Mouse (Mus musculus) heart, adult 2 months (tissue): ENCODE results near the gene Oxt. TPM values are rescaled to one million over a fixed set of nuclear protein-coding genes. Genes with fewer than 3 reads are reported as not detected.

ENCODE experiments used
- DNase-seq, 2 experiments: peaks; one replicate each; pipeline ENCODE4 v3.0.0; 2021
- H3K27ac ChIP-seq: fragments of 200-600 bp; 2 replicates; pipeline ENCODE4 v1.8.1; 2022
- H3K27me3 ChIP-seq: fragments of 200-500 bp; 2 replicates; pipeline ENCODE4 v1.6.1; 2012; ENCODE audit warnings: mild to moderate bottlenecking, low read length, inconsistent platforms, mixed read lengths; ENCODE audit not compliant: control insufficient read depth, insufficient read depth
- H3K36me3 ChIP-seq: fragments of 200-500 bp; 2 replicates; pipeline ENCODE4 v1.6.1; 2012; ENCODE audit warnings: low read length, inconsistent platforms; ENCODE audit not compliant: control insufficient read depth, insufficient read depth
- H3K4me1 ChIP-seq: fragments of 200-500 bp; 2 replicates; pipeline ENCODE4 v1.6.1; 2011; ENCODE audit warnings: low read length; ENCODE audit not compliant: control insufficient read depth, insufficient read depth
- H3K4me3 ChIP-seq: fragments of 200-600 bp; 2 replicates; pipeline ENCODE4 v1.8.1; 2022
- H3K79me2 ChIP-seq: fragments of 200-500 bp; replicated peaks from 2 replicates; pipeline ENCODE4 v1.6.1; 2012; ENCODE audit warnings: mild to moderate bottlenecking, inconsistent platforms, low read length, moderate library complexity, mixed read lengths; ENCODE audit not compliant: control insufficient read depth, insufficient read depth
- H3K9ac ChIP-seq: fragments of 200-500 bp; 2 replicates; pipeline ENCODE4 v1.6.1; 2012; ENCODE audit warnings: low read depth, mild to moderate bottlenecking, control low read depth, inconsistent platforms, low read length, mixed read lengths
- CTCF ChIP-seq: fragments of 200-600 bp; IDR thresholded peaks from 2 replicates; pipeline ENCODE4 v1.8.1; 2022; ENCODE audit warnings: antibody characterized with exemption, mild to moderate bottlenecking, moderate library complexity
- EP300 ChIP-seq: fragments of 200-500 bp; IDR thresholded peaks from 2 replicates; pipeline ENCODE4 v1.6.1; 2011; ENCODE audit warnings: low read depth, low read length, control low read depth; ENCODE audit not compliant: insufficient read depth
- POLR2A ChIP-seq: fragments of 200-500 bp; IDR thresholded peaks from 2 replicates; pipeline ENCODE4 v1.6.1; 2011; ENCODE audit warnings: mild to moderate bottlenecking, low read depth, low read length, control low read depth; ENCODE audit not compliant: insufficient read depth
- WGBS: fragments of 180-500 bp; shearing (Covaris S2); methylation state at CpG from one replicate; pipeline ENCODE4 v1.1.7; 2018; 5-methylcytosine and 5-hydroxymethylcytosine counted together
- intact Hi-C: fragments of 180-260 bp; cut with DNase I; formaldehyde crosslinking; loops from one replicate; pipeline ENCODE4 v1.15.1; 2025
- polyA plus RNA-seq: library from polyadenylated mRNA; depleted of rRNA; stranded (reverse); fragments of >200 nt; gene quantifications from 2 replicates; pipeline ENCODE4 v1.2.3, GENCODE M21; 2012
- total RNA-seq, 2 experiments: library from RNA; stranded (reverse); gene quantifications; 2 replicates each; pipeline ENCODE4 v1.2.3; 2021

The Oxt gene
- total and polyA plus RNA-seq, 3 experiments: not detected

GRCm38 (mm10) chr2:130591016-130591415 lies 15.0 kb downstream of the Oxt start:
- 88% methylated on average over 2 of the region's 2 CpGs for WGBS
- TF ChIP-seq POLR2A (no peak), CTCF (no peak), EP300 (no peak)
- Histone ChIP-seq H3K79me2 (no peaks in the 10 kb centered on the region), H3K27ac (no peak overlapping the region), H3K4me3 (no peak overlapping the region), H3K36me3 (no peaks in the 10 kb centered on the region), H3K27me3 (no peaks in the 10 kb centered on the region), H3K9ac (no peak overlapping the region), H3K4me1 (peaks cover 2% of the 10 kb centered on the region; the same call in 1 of the 2 replicates)
- intact Hi-C loops: no loop called here
- no peak for DNase-seq

GRCm38 (mm10) chr2:130595596-130595995 lies 19.6 kb downstream of the Oxt start:
- 85% methylated on average over 1 of the region's 1 CpGs for WGBS
- Histone ChIP-seq H3K4me3 (no peak overlapping the region), H3K36me3 (no peaks in the 10 kb centered on the region), H3K27me3 (no peaks in the 10 kb centered on the region), H3K4me1 (no peaks in the 10 kb centered on the region; the same call in 1 of the 2 replicates), H3K27ac (no peak overlapping the region), H3K9ac (no peak overlapping the region), H3K79me2 (no peaks in the 10 kb centered on the region)
- TF ChIP-seq POLR2A (no peak), CTCF (no peak), EP300 (no peak)
- intact Hi-C loops: loop anchor here (5.0 kb wide), 1 partner anchor 33 kb away; the partner anchor contains the start of gene Mrps26
- no peak for DNase-seq

- Histone ChIP-seq H3K4me1 (no peaks in the 10 kb centered on the region; the same call in 1 of the 2 replicates), H3K79me2 (no peaks in the 10 kb centered on the region), H3K36me3 (no peaks in the 10 kb centered on the region), H3K27me3 (no peaks in the 10 kb centered on the region), H3K4me3 (no peak overlapping the region), H3K9ac (no peak overlapping the region), H3K27ac (no peak overlapping the region)
- 13% methylated on average over 1 of the region's 1 CpGs for WGBS
- intact Hi-C loops: loop anchor here (5.0 kb wide), 1 partner anchor 35 kb away; the partner anchor contains the start of gene Mrps26
- TF ChIP-seq POLR2A (no peak), CTCF (peak; percentile 84), EP300 (0 out of 2 replicates have a peak, but pooled peaks have one; percentile 28)
- no peak for DNase-seq
Observed at GRCm38 (mm10) chr2:130597601-130598010, 21.6 kb downstream of the Oxt start.

GRCm38 (mm10) chr2:130598399-130598798 lies 22.4 kb downstream of the Oxt start:
- no peak for TF ChIP-seq CTCF
- TF ChIP-seq EP300: no peak
- TF ChIP-seq POLR2A: no peak
- Histone ChIP-seq H3K4me3 (no peak overlapping the region), H3K9ac (no peak overlapping the region), H3K79me2 (no peaks in the 10 kb centered on the region), H3K27ac (peak overlapping the region; percentile 15; the same call in 1 of the 2 replicates), H3K4me1 (no peaks in the 10 kb centered on the region; the same call in 1 of the 2 replicates), H3K36me3 (no peaks in the 10 kb centered on the region), H3K27me3 (no peaks in the 10 kb centered on the region)
- WGBS: 39% methylated on average over 3 of the region's 3 CpGs
- no peak for DNase-seq
- intact Hi-C loops: loop anchor here (5.0 kb wide), 1 partner anchor 36 kb away; the partner anchor contains the start of gene Mrps26

GRCm38 (mm10) chr2:130602195-130602594 lies 26.2 kb downstream of the Oxt start:
- DNase-seq: no peak
- Histone ChIP-seq H3K27ac (no peak overlapping the region), H3K4me3 (no peak overlapping the region), H3K27me3 (no peaks in the 10 kb centered on the region), H3K4me1 (no peaks in the 10 kb centered on the region; the same call in 1 of the 2 replicates), H3K9ac (no peak overlapping the region), H3K36me3 (no peaks in the 10 kb centered on the region), H3K79me2 (no peaks in the 10 kb centered on the region)
- intact Hi-C loops: no loop called here
- TF ChIP-seq EP300: no peak
- no peak for TF ChIP-seq POLR2A
- TF ChIP-seq CTCF: no peak
- WGBS: 82% methylated on average over 4 of the region's 4 CpGs

- TF ChIP-seq POLR2A (no peak), CTCF (peak; percentile 60), EP300 (no peak)
- Histone ChIP-seq H3K4me3 (no peak overlapping the region), H3K79me2 (no peaks in the 10 kb centered on the region), H3K27me3 (no peaks in the 10 kb centered on the region), H3K36me3 (peaks cover 2% of the 10 kb centered on the region; the same call in 1 of the 2 replicates), H3K4me1 (no peaks in the 10 kb centered on the region), H3K27ac (no peak overlapping the region), H3K9ac (no peak overlapping the region)
- no peak for DNase-seq
- intact Hi-C loops: no loop called here
- WGBS: 76% methylated on average over 3 of the region's 3 CpGs
Observed at GRCm38 (mm10) chr2:130613091-130613490, 37.1 kb downstream of the Oxt start.
